Mouse (Mus musculus) liver, embryonic 13.5 days (tissue): ENCODE measurements around the gene Hcn1. TPM values are rescaled to one million over a fixed set of nuclear protein-coding genes. Genes with fewer than 3 reads are reported as not detected.

Experiments
- ATAC-seq: fragments of 200-750 bp; cut with Nextera tagmentation; 2 replicates; pipeline ENCODE4 v1.8.0; 2017; ENCODE audit warnings: low read depth, mild to moderate bottlenecking, moderate number of reproducible peaks, moderate library complexity
- DNase-seq: peaks from one replicate; pipeline ENCODE4 v3.0.0; 2022
- H3K27ac ChIP-seq: fragments of 300-500 bp; sonication (generic); 2 replicates; pipeline ENCODE4 v1.5.1; 2015; ENCODE audit warnings: moderate library complexity, mild to moderate bottlenecking, inconsistent platforms
- H3K27me3 ChIP-seq: fragments of 300-500 bp; sonication (generic); 2 replicates; pipeline ENCODE4 v1.6.1; 2015; ENCODE audit warnings: mild to moderate bottlenecking, inconsistent platforms
- H3K36me3 ChIP-seq: fragments of 300-500 bp; sonication (generic); 2 replicates; pipeline ENCODE4 v1.6.1; 2015; ENCODE audit warnings: mild to moderate bottlenecking, inconsistent platforms
- H3K4me1 ChIP-seq: fragments of 300-500 bp; sonication (generic); replicated peaks from 2 replicates; pipeline ENCODE4 v1.6.1; 2015; ENCODE audit warnings: inconsistent platforms
- H3K4me2 ChIP-seq: fragments of 300-500 bp; sonication (generic); 2 replicates; pipeline ENCODE4 v1.6.1; 2015; ENCODE audit warnings: inconsistent platforms, mild to moderate bottlenecking, moderate library complexity
- H3K4me3 ChIP-seq: fragments of 300-500 bp; sonication (generic); replicated peaks from 2 replicates; pipeline ENCODE4 v1.5.1; 2015; ENCODE audit warnings: mild to moderate bottlenecking, inconsistent platforms
- H3K9ac ChIP-seq: fragments of 300-500 bp; sonication (generic); 2 replicates; pipeline ENCODE4 v1.6.1; 2015; ENCODE audit warnings: mild to moderate bottlenecking, inconsistent platforms
- H3K9me3 ChIP-seq: fragments of 300-500 bp; sonication (generic); replicated peaks from 2 replicates; pipeline ENCODE4 v1.6.1; 2016; ENCODE audit warnings: inconsistent platforms
- WGBS: fragments of 180-500 bp; shearing (Covaris S2); methylation state at CpG from one replicate; pipeline ENCODE4 v1.1.7; 2015; ENCODE audit not compliant: insufficient replicate concordance; 5-methylcytosine and 5-hydroxymethylcytosine counted together
- polyA plus RNA-seq: library from polyadenylated mRNA; unstranded; fragments of >200 nt; fragmentation: Nextera tagmentation; extraction: Ambion mirVana; gene quantifications from 2 replicates; pipeline ENCODE4 v1.2.1, GENCODE M21; 2015

Hcn1 gene
- polyA plus RNA-seq, 1 experiment from 2014 or later, result 0.01 TPM

DNA sequence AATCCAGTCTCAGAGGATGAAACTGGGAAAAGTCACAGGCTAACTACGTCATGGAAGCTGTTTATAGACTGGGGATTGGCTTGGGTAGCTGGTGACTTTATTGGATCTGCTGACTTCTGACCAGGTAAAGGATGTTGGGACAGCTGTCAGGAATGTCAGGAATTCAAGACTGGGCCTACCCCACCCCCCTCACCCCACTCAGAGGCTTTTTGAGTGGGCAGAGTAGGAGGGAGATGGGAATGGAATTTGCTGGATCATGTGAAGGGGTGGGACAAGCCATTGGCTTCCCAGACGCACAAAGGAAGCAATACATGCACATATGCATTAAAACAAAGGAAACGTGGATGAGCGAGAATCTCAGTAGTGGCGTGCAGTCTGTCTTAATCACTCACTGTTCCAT is 433.5 kb downstream of the Hcn1 start:
- Histone ChIP-seq H3K4me3 (no peak overlapping the region), H3K9me3 (no peaks in the 10 kb centered on the region), H3K27me3 (no peaks in the 10 kb centered on the region), H3K36me3 (no peaks in the 10 kb centered on the region), H3K27ac (no peak overlapping the region), H3K9ac (no peak overlapping the region), H3K4me1 (no peaks in the 10 kb centered on the region), H3K4me2 (no peak overlapping the region)
- ATAC-seq (no peak), DNase-seq (no peak)
- WGBS, result 65% methylated on average over 5 of the region's 5 CpGs
